Mouse (Mus musculus): Measurements from ENCODE around the gene Gfod1. TPM values are rescaled to one million over a fixed set of nuclear protein-coding genes. Genes with fewer than 3 reads are reported as not detected.

Gfod1 gene
- polyA plus RNA-seq, 2 experiments: 1.6 to 2.8 TPM

- WGBS: 20% methylated on average over 5 of the region's 5 CpGs
- H3K27ac ChIP-seq (replicated peaks; ENCODE audit: low read depth, low read length): no peak overlapping the region
Measured at GRCm38 (mm10) chr13:43158281-43158680, 145.7 kb downstream of the Gfod1 start.

GRCm38 (mm10) chr13:43157370-43157769 is 146.6 kb downstream of the Gfod1 start:
- no peak overlapping the region for H3K9ac ChIP-seq (ENCODE audit: low read depth, low read length, severe bottlenecking)
- no peak for TF ChIP-seq POLR2A (IDR thresholded peaks at IDR 0.05; ENCODE audit: borderline replicate concordance, extremely low read depth, insufficient read depth, insufficient read length)
- H3K27me3 ChIP-seq (ENCODE audit: control insufficient read depth, insufficient read depth, low read length): no peaks in the 10 kb centered on the region
- H3K4me2 ChIP-seq (replicated peaks; ENCODE audit: low read depth, low read length, severe bottlenecking): no peak overlapping the region
- ATAC-seq (ENCODE audit: low FRiP score, low read depth) (no peak), DNase-seq (ENCODE audit: low spot score) (no peak)
- peaks cover 29% of the 10 kb centered on the region for H3K36me3 ChIP-seq (ENCODE audit: control insufficient read depth, insufficient read depth, low read length)
- 48% methylated on average over 5 of the region's 5 CpGs for WGBS
- H3K27ac ChIP-seq (replicated peaks; ENCODE audit: low read depth, low read length): no peak overlapping the region
- H3K4me1 ChIP-seq (ENCODE audit: control insufficient read depth, insufficient read depth, low read length): peaks cover 11% of the 10 kb centered on the region
- H3K9me3 ChIP-seq (ENCODE audit: control insufficient read depth, low read length): no peaks in the 10 kb centered on the region
- H3K4me3 ChIP-seq (replicated peaks; ENCODE audit: low read length): no peak overlapping the region

More at GRCm38 (mm10) chr13:43158281-43158680, 145.7 kb downstream of the Gfod1 start:
- no peak for ATAC-seq (ENCODE audit: low FRiP score, low read depth)
- no peak for TF ChIP-seq POLR2A (IDR thresholded peaks at IDR 0.05; ENCODE audit: borderline replicate concordance, extremely low read depth, insufficient read depth, insufficient read length)
- Histone ChIP-seq H3K9ac (ENCODE audit: low read depth, low read length, severe bottlenecking) (no peak overlapping the region), H3K4me3 (replicated peaks; ENCODE audit: low read length) (no peak overlapping the region), H3K4me2 (replicated peaks; ENCODE audit: low read depth, low read length, severe bottlenecking) (no peak overlapping the region), H3K9me3 (ENCODE audit: control insufficient read depth, low read length) (no peaks in the 10 kb centered on the region), H3K4me1 (ENCODE audit: control insufficient read depth, insufficient read depth, low read length) (peaks cover 11% of the 10 kb centered on the region), H3K27me3 (ENCODE audit: control insufficient read depth, insufficient read depth, low read length) (no peaks in the 10 kb centered on the region), H3K36me3 (ENCODE audit: control insufficient read depth, insufficient read depth, low read length) (peaks cover 31% of the 10 kb centered on the region)
- DNase-seq (ENCODE audit: low spot score): no peak

- Histone ChIP-seq H3K9ac (ENCODE audit: low read depth, low read length, severe bottlenecking) (no peak overlapping the region), H3K4me2 (replicated peaks; ENCODE audit: low read depth, low read length, severe bottlenecking) (no peak overlapping the region), H3K27me3 (ENCODE audit: control insufficient read depth, insufficient read depth, low read length) (no peaks in the 10 kb centered on the region), H3K36me3 (ENCODE audit: control insufficient read depth, insufficient read depth, low read length) (peaks cover 35% of the 10 kb centered on the region), H3K4me3 (replicated peaks; ENCODE audit: low read length) (no peak overlapping the region), H3K27ac (replicated peaks; ENCODE audit: low read depth, low read length) (no peak overlapping the region), H3K9me3 (ENCODE audit: control insufficient read depth, low read length) (no peaks in the 10 kb centered on the region), H3K4me1 (ENCODE audit: control insufficient read depth, insufficient read depth, low read length) (no peaks in the 10 kb centered on the region)
- TF ChIP-seq POLR2A (IDR thresholded peaks at IDR 0.05; ENCODE audit: borderline replicate concordance, extremely low read depth, insufficient read depth, insufficient read length): no peak
- no peak for ATAC-seq (ENCODE audit: low FRiP score, low read depth)
- no peak for DNase-seq (ENCODE audit: low spot score)
- WGBS: 91% methylated on average over 14 of the region's 14 CpGs
Measured at GRCm38 (mm10) chr13:43152005-43152520, 151.9 kb downstream of the Gfod1 start.

- Histone ChIP-seq H3K27me3 (ENCODE audit: control insufficient read depth, insufficient read depth, low read length) (no peaks in the 10 kb centered on the region), H3K4me1 (ENCODE audit: control insufficient read depth, insufficient read depth, low read length) (no peaks in the 10 kb centered on the region), H3K9ac (ENCODE audit: low read depth, low read length, severe bottlenecking) (no peak overlapping the region), H3K9me3 (ENCODE audit: control insufficient read depth, low read length) (no peaks in the 10 kb centered on the region), H3K27ac (replicated peaks; ENCODE audit: low read depth, low read length) (no peak overlapping the region), H3K4me3 (replicated peaks; ENCODE audit: low read length) (no peak overlapping the region), H3K4me2 (replicated peaks; ENCODE audit: low read depth, low read length, severe bottlenecking) (no peak overlapping the region), H3K36me3 (ENCODE audit: control insufficient read depth, insufficient read depth, low read length) (peaks cover 27% of the 10 kb centered on the region)
- ATAC-seq (ENCODE audit: low FRiP score, low read depth): no peak
- TF ChIP-seq POLR2A (IDR thresholded peaks at IDR 0.05; ENCODE audit: borderline replicate concordance, extremely low read depth, insufficient read depth, insufficient read length): no peak
- WGBS: 71% methylated on average over 3 of the region's 3 CpGs
- no peak for DNase-seq (ENCODE audit: low spot score)
Measured at GRCm38 (mm10) chr13:43149661-43150060, 154.3 kb downstream of the Gfod1 start.

- TF ChIP-seq POLR2A (IDR thresholded peaks at IDR 0.05; ENCODE audit: borderline replicate concordance, extremely low read depth, insufficient read depth, insufficient read length): no peak
- no peaks in the 10 kb centered on the region for H3K27me3 ChIP-seq (ENCODE audit: control insufficient read depth, insufficient read depth, low read length)
- no peak overlapping the region for H3K9ac ChIP-seq (ENCODE audit: low read depth, low read length, severe bottlenecking)
- no peak overlapping the region for H3K27ac ChIP-seq (replicated peaks; ENCODE audit: low read depth, low read length)
- 53% methylated on average over 4 of the region's 4 CpGs for WGBS
- ATAC-seq (ENCODE audit: low FRiP score, low read depth) (no peak), DNase-seq (ENCODE audit: low spot score) (no peak)
- no peak overlapping the region for H3K4me2 ChIP-seq (replicated peaks; ENCODE audit: low read depth, low read length, severe bottlenecking)
- H3K4me1 ChIP-seq (ENCODE audit: control insufficient read depth, insufficient read depth, low read length): no peaks in the 10 kb centered on the region
- H3K36me3 ChIP-seq (ENCODE audit: control insufficient read depth, insufficient read depth, low read length): peaks cover 18% of the 10 kb centered on the region
- H3K9me3 ChIP-seq (ENCODE audit: control insufficient read depth, low read length): no peaks in the 10 kb centered on the region
- H3K4me3 ChIP-seq (replicated peaks; ENCODE audit: low read length): no peak overlapping the region
Measured at GRCm38 (mm10) chr13:43148692-43149091, 155.3 kb downstream of the Gfod1 start.

Measured in limb, embryonic 14.5 days (tissue).